Mouse (Mus musculus) midbrain, postnatal 0 days (tissue): ENCODE data around the gene Ece2. TPM values are rescaled to one million over a fixed set of nuclear protein-coding genes. Genes with fewer than 3 reads are reported as not detected.

ENCODE experiments used
- ATAC-seq: fragments of 200-750 bp; cut with Nextera tagmentation; 2 replicates; pipeline ENCODE4 v1.8.0; 2017; ENCODE audit warnings: moderate number of reproducible peaks, mild to moderate bottlenecking, moderate TSS enrichment, moderate library complexity; ENCODE audit not compliant: low FRiP score
- DNase-seq: peaks from one replicate; pipeline ENCODE4 v3.0.0-alpha.2; 2015; ENCODE audit warnings: low spot score
- H3K27ac ChIP-seq: fragments of 300-500 bp; sonication (generic); 2 replicates; pipeline ENCODE4 v1.5.1; 2014; ENCODE audit warnings: low read depth, mild to moderate bottlenecking, low read length, mixed read lengths
- H3K27me3 ChIP-seq: fragments of 300-500 bp; sonication (generic); 2 replicates; pipeline ENCODE4 v1.6.1; 2014; ENCODE audit warnings: low read length, control low read depth, mixed read lengths; ENCODE audit not compliant: insufficient read depth
- H3K36me3 ChIP-seq: fragments of 300-500 bp; sonication (generic); 2 replicates; pipeline ENCODE4 v1.6.1; 2014; ENCODE audit warnings: low read length, control low read depth, mixed read lengths; ENCODE audit not compliant: insufficient read depth
- H3K4me1 ChIP-seq: fragments of 300-500 bp; sonication (generic); 2 replicates; pipeline ENCODE4 v1.6.1; 2014; ENCODE audit warnings: mild to moderate bottlenecking, control low read depth, antibody characterized with exemption, low read length, mixed read lengths; ENCODE audit not compliant: insufficient read depth
- H3K4me2 ChIP-seq: fragments of 300-500 bp; sonication (generic); 2 replicates; pipeline ENCODE4 v1.6.1; 2014; ENCODE audit warnings: low read depth, mild to moderate bottlenecking, low read length, mixed read lengths; ENCODE audit not compliant: poor library complexity, severe bottlenecking
- H3K4me3 ChIP-seq: fragments of 300-500 bp; sonication (generic); 2 replicates; pipeline ENCODE4 v1.5.1; 2014; ENCODE audit warnings: low read depth, mild to moderate bottlenecking, low read length, moderate library complexity
- H3K9ac ChIP-seq: fragments of 300-500 bp; sonication (generic); replicated peaks from 2 replicates; pipeline ENCODE4 v1.6.1; 2014; ENCODE audit warnings: mild to moderate bottlenecking, low read length, moderate library complexity, mixed read lengths; ENCODE audit not compliant: poor library complexity, severe bottlenecking
- H3K9me3 ChIP-seq: fragments of 300-500 bp; sonication (generic); 2 replicates; pipeline ENCODE4 v1.6.1; 2016; ENCODE audit warnings: low read length, control low read depth
- CTCF ChIP-seq: IDR thresholded peaks from 2 replicates; pipeline ENCODE4 v1.5.1; 2016; ENCODE audit warnings: antibody characterized with exemption, mild to moderate bottlenecking
- WGBS: fragments of 180-500 bp; shearing (Covaris S2); extraction: QIAGEN DNeasy Blood & Tissue Kit; methylation state at CpG from one replicate; pipeline ENCODE4 v1.1.7; 2014; 5-methylcytosine and 5-hydroxymethylcytosine counted together
- polyA plus RNA-seq: library from polyadenylated mRNA; unstranded; fragments of >200 nt; fragmentation: Nextera tagmentation; extraction: Ambion mirVana; gene quantifications from 2 replicates; pipeline ENCODE4 v1.2.1, GENCODE M21; 2015
- total RNA-seq: library from RNA; depleted of rRNA; stranded (reverse); fragments of >200 nt; gene quantifications from 2 replicates; pipeline ENCODE4 v1.2.3, GENCODE M21; 2014

The Ece2 gene
- total and polyA plus RNA-seq, 2 experiments from 2014 or later, result 16.7 to 24.4 TPM

- Histone ChIP-seq H3K27ac (peak overlapping the region; percentile 47; the same call in 1 of the 2 replicates), H3K27me3 (no peaks in the 10 kb centered on the region), H3K36me3 (peaks cover 7% of the 10 kb centered on the region), H3K4me3 (no peak overlapping the region), H3K4me2 (peak overlapping the region; percentile 22; the same call in 1 of the 2 replicates), H3K9ac (no peak overlapping the region), H3K9me3 (no peaks in the 10 kb centered on the region), H3K4me1 (no peaks in the 10 kb centered on the region; the same call in 1 of the 2 replicates)
- DNase-seq (peak; percentile 79), ATAC-seq (0 out of 2 replicates have a peak, but pooled peaks have one; percentile 36)
- WGBS, result 54% methylated on average over 8 of the region's 8 CpGs
- no peak for TF ChIP-seq CTCF
Measured at GRCm38 (mm10) chr16:20638367-20638766, 8.7 kb downstream of the Ece2 start.

GRCm38 (mm10) chr16:20642161-20642560 lies 12.5 kb downstream of the Ece2 start:
- no peak for ATAC-seq
- Histone ChIP-seq H3K9me3 (no peaks in the 10 kb centered on the region), H3K4me2 (no peak overlapping the region), H3K4me1 (no peaks in the 10 kb centered on the region; the same call in 1 of the 2 replicates), H3K4me3 (no peak overlapping the region), H3K27ac (no peak overlapping the region), H3K36me3 (peaks cover 15% of the 10 kb centered on the region), H3K27me3 (no peaks in the 10 kb centered on the region), H3K9ac (no peak overlapping the region)
- peak; percentile 81 for TF ChIP-seq CTCF
- DNase-seq, result peak; percentile 83
- WGBS, result 0% methylated on average over 8 of the region's 8 CpGs

GRCm38 (mm10) chr16:20643911-20644310 lies 14.3 kb downstream of the Ece2 start:
- TF ChIP-seq CTCF, result no peak
- 86% methylated on average over 7 of the region's 7 CpGs for WGBS
- H3K4me3 ChIP-seq, result no peak overlapping the region

GRCm38 (mm10) chr16:20651076-20651946 lies 21.7 kb downstream of the Ece2 start, which contains the start of gene Psmd2:
Psmd2 (plus strand) TSS chr16:20651652.
- DNase-seq (peak; percentile 96), ATAC-seq (peak; percentile 96)
- H3K4me3 ChIP-seq, result peak within 1 kb of the TSS; percentile 64
- peak; percentile 42 for TF ChIP-seq CTCF
- peaks cover 13% of the 10 kb centered on the region for H3K36me3 ChIP-seq
- 0 out of 2 replicates have a peak, but pooled peaks cover 6% of the 10 kb centered on the region for H3K4me1 ChIP-seq
- H3K27ac ChIP-seq, result peak within 1 kb of the TSS; percentile 73
- no peaks in the 10 kb centered on the region for H3K27me3 ChIP-seq
- H3K9ac ChIP-seq, result peak within 1 kb of the TSS; percentile 79
- peak within 1 kb of the TSS; percentile 78 for H3K4me2 ChIP-seq
- H3K9me3 ChIP-seq, result no peaks in the 10 kb centered on the region
- 2% methylated on average over 46 of the region's 46 CpGs for WGBS

More at GRCm38 (mm10) chr16:20643911-20644310, 14.3 kb downstream of the Ece2 start:
- no peaks in the 10 kb centered on the region for H3K4me1 ChIP-seq
- H3K27me3 ChIP-seq, result no peaks in the 10 kb centered on the region
- H3K9me3 ChIP-seq, result no peaks in the 10 kb centered on the region
- H3K36me3 ChIP-seq, result peaks cover 15% of the 10 kb centered on the region
- no peak for DNase-seq
- H3K4me2 ChIP-seq, result no peak overlapping the region
- H3K9ac ChIP-seq, result no peak overlapping the region
- H3K27ac ChIP-seq, result no peak overlapping the region
- ATAC-seq, result no peak

- WGBS, result 15% methylated on average over 10 of the region's 12 CpGs
- no peak; the same call in 1 of the 2 replicates for ATAC-seq
- H3K4me1 ChIP-seq, result 0 out of 2 replicates have a peak, but pooled peaks cover 6% of the 10 kb centered on the region
- H3K4me2 ChIP-seq, result peak overlapping the region; percentile 78
- H3K4me3 ChIP-seq, result peak overlapping the region; percentile 64
- peak overlapping the region; percentile 79 for H3K9ac ChIP-seq
- no peak for TF ChIP-seq CTCF
- no peaks in the 10 kb centered on the region for H3K9me3 ChIP-seq
- no peak for DNase-seq
- H3K36me3 ChIP-seq, result peaks cover 20% of the 10 kb centered on the region
- H3K27me3 ChIP-seq, result no peaks in the 10 kb centered on the region
- peak overlapping the region; percentile 73 for H3K27ac ChIP-seq
Measured at GRCm38 (mm10) chr16:20651947-20652310, 22.3 kb downstream of the Ece2 start.

GRCm38 (mm10) chr16:20653315-20653714 lies 23.7 kb downstream of the Ece2 start:
- Histone ChIP-seq H3K4me1 (0 out of 2 replicates have a peak, but pooled peaks cover 6% of the 10 kb centered on the region), H3K4me2 (no peak overlapping the region), H3K9ac (no peak overlapping the region), H3K9me3 (no peaks in the 10 kb centered on the region), H3K27ac (no peak overlapping the region), H3K27me3 (no peaks in the 10 kb centered on the region), H3K36me3 (peaks cover 33% of the 10 kb centered on the region), H3K4me3 (no peak overlapping the region)
- WGBS, result 47% methylated on average over 2 of the region's 2 CpGs
- DNase-seq (no peak), ATAC-seq (no peak)
- 0 out of 2 replicates have a peak, but pooled peaks have one; percentile 9 for TF ChIP-seq CTCF
